Mouse (Mus musculus) CH12.LX (cell line): ENCODE results near the gene Grin1. TPM values are rescaled to one million over a fixed set of nuclear protein-coding genes. Genes with fewer than 3 reads are reported as not detected.

Experiments used
- DNase-seq: peaks from one replicate; pipeline ENCODE4 v3.0.0-alpha.2; 2013; ENCODE audit errors: extremely low read depth
- H3K27ac ChIP-seq: 2 replicates; pipeline ENCODE4 v1.5.1; 2012; ENCODE audit warnings: low read depth, mild to moderate bottlenecking, control low read depth, moderate library complexity; ENCODE audit not compliant: insufficient read depth
- H3K27me3 ChIP-seq: replicated peaks from 2 replicates; pipeline ENCODE3; 2012; ENCODE audit warnings: inconsistent platforms
- H3K36me3 ChIP-seq, 2 experiments: replicated peaks in 1 of 2; 2 replicates each; pipeline versions ENCODE3 to v1.6.1; 2012; ENCODE audit warnings: inconsistent platforms in 1 of 2, low read length in 1 of 2, mild to moderate bottlenecking in 1 of 2, mixed read lengths in 1 of 2, moderate library complexity in 1 of 2; ENCODE audit not compliant: control insufficient read depth in 1 of 2, insufficient read depth in 1 of 2
- H3K4me1 ChIP-seq, 2 experiments: 2 replicates each; pipeline ENCODE4 v1.6.1; 2012; ENCODE audit warnings: inconsistent platforms in 1 of 2, moderate library complexity in 1 of 2; ENCODE audit not compliant: insufficient read depth in 2 of 2, control insufficient read depth in 1 of 2
- H3K4me2 ChIP-seq: 2 replicates; pipeline ENCODE4 v1.6.1; 2012; ENCODE audit warnings: low read depth, mild to moderate bottlenecking, control low read depth; ENCODE audit not compliant: poor library complexity, insufficient read depth, severe bottlenecking
- H3K4me3 ChIP-seq, 3 experiments: fragments of 150-350 bp in 1 of 3; sonication (generic) in 1 of 3; replicated peaks in 1 of 3; 2 replicates each; pipeline versions ENCODE3 to v1.5.1; 2011 to 2012; ENCODE audit warnings: low read depth in 2 of 3, low read length in 2 of 3, mild to moderate bottlenecking in 2 of 3, moderate library complexity in 2 of 3, control low read depth in 1 of 3, improper control_type of control experiment in 1 of 3, inconsistent platforms in 1 of 3, mixed read lengths in 1 of 3; ENCODE audit not compliant: poor library complexity in 1 of 3
- H3K79me2 ChIP-seq: replicated peaks from 2 replicates; pipeline ENCODE4 v1.6.1; 2012; ENCODE audit warnings: mild to moderate bottlenecking, moderate library complexity; ENCODE audit not compliant: control insufficient read depth, poor library complexity, insufficient read depth, severe bottlenecking; ENCODE audit errors: extremely low read depth
- H3K9ac ChIP-seq: 2 replicates; pipeline ENCODE4 v1.6.1; 2012; ENCODE audit warnings: low read depth, mild to moderate bottlenecking, control low read depth, moderate library complexity; ENCODE audit not compliant: insufficient read depth
- H3K9me3 ChIP-seq: replicated peaks from 2 replicates; pipeline ENCODE3; 2012; ENCODE audit warnings: low read length, inconsistent platforms, mixed read lengths
- BHLHE40 ChIP-seq: IDR thresholded peaks from 2 replicates; pipeline ENCODE4 v1.6.1; 2011; ENCODE audit warnings: mild to moderate bottlenecking, low read depth, low read length, improper control_type of control experiment
- CTCF ChIP-seq, 2 experiments: IDR thresholded peaks in 1 of 2; conservative IDR thresholded peaks in 1 of 2; 2 replicates each; pipeline ENCODE4 v1.5.1; 2011 to 2012; ENCODE audit warnings: low read depth in 2 of 2, low read length in 2 of 2, improper control_type of control experiment in 1 of 2, inconsistent platforms in 1 of 2, mild to moderate bottlenecking in 1 of 2, moderate library complexity in 1 of 2
- E2F4 ChIP-seq: IDR thresholded peaks from 2 replicates; pipeline ENCODE4 v1.6.1; 2011; ENCODE audit warnings: low read depth, low read length, improper control_type of control experiment; ENCODE audit not compliant: insufficient replicate concordance
- ELF1 ChIP-seq: IDR thresholded peaks from 2 replicates; pipeline ENCODE4 v1.6.1; 2014; ENCODE audit warnings: low read depth, mild to moderate bottlenecking, inconsistent platforms, low read length, improper control_type of control experiment
- EP300 ChIP-seq: IDR thresholded peaks from 2 replicates; pipeline ENCODE4 v1.6.1; 2011; ENCODE audit warnings: low read length, improper control_type of control experiment
- ETS1 ChIP-seq: conservative IDR thresholded peaks from 2 replicates; pipeline ENCODE4 v1.6.1; 2012; ENCODE audit warnings: low read depth, mild to moderate bottlenecking, inconsistent platforms, low read length, improper control_type of control experiment, moderate library complexity
- HCFC1 ChIP-seq: IDR thresholded peaks from 2 replicates; pipeline ENCODE4 v1.6.1; 2012; ENCODE audit warnings: low read depth, mild to moderate bottlenecking, inconsistent platforms, low read length, improper control_type of control experiment
- JUN ChIP-seq: IDR thresholded peaks from 2 replicates; pipeline ENCODE4 v1.6.1; 2011; ENCODE audit warnings: low read depth, mild to moderate bottlenecking, low read length, improper control_type of control experiment, moderate library complexity; ENCODE audit not compliant: insufficient read depth
- KAT2A ChIP-seq: IDR thresholded peaks from 2 replicates; pipeline ENCODE4 v1.6.1; 2012; ENCODE audit warnings: low read length, improper control_type of control experiment, inconsistent platforms; ENCODE audit not compliant: insufficient replicate concordance
- MAX ChIP-seq: IDR thresholded peaks from 2 replicates; pipeline ENCODE4 v1.6.1; 2011; ENCODE audit warnings: low read length, improper control_type of control experiment
- MAZ ChIP-seq: IDR thresholded peaks from 2 replicates; pipeline ENCODE4 v1.6.1; 2012; ENCODE audit warnings: low read depth, mild to moderate bottlenecking, inconsistent platforms, low read length, improper control_type of control experiment, moderate library complexity
- MYC ChIP-seq: IDR thresholded peaks from 2 replicates; pipeline ENCODE4 v1.6.1; 2011; ENCODE audit warnings: low read depth, mild to moderate bottlenecking, improper control_type of control experiment, low read length
- NELFE ChIP-seq: IDR thresholded peaks from 2 replicates; pipeline ENCODE4 v1.6.1; 2011; ENCODE audit warnings: low read depth, low read length, improper control_type of control experiment
- NRF1 ChIP-seq: IDR thresholded peaks from 2 replicates; pipeline ENCODE4 v1.6.1; 2014; ENCODE audit warnings: low read depth, mild to moderate bottlenecking, inconsistent platforms, low read length, improper control_type of control experiment, moderate library complexity
- PAX5 ChIP-seq: IDR thresholded peaks from 2 replicates; pipeline ENCODE4 v1.6.1; 2012; ENCODE audit warnings: low read length, inconsistent platforms, mixed read lengths
- POLR2AphosphoS2 ChIP-seq: IDR thresholded peaks from 2 replicates; pipeline ENCODE4 v1.6.1; 2011; ENCODE audit warnings: low read depth, low read length, improper control_type of control experiment
- RAD21 ChIP-seq: IDR thresholded peaks from 2 replicates; pipeline ENCODE4 v1.6.1; 2011; ENCODE audit warnings: low read depth, mild to moderate bottlenecking, low read length, improper control_type of control experiment, moderate library complexity
- RCOR1 ChIP-seq: conservative IDR thresholded peaks from 2 replicates; pipeline ENCODE4 v1.6.1; 2012; ENCODE audit warnings: low read depth, mild to moderate bottlenecking, inconsistent platforms, low read length, improper control_type of control experiment
- SIN3A ChIP-seq: IDR thresholded peaks from 2 replicates; pipeline ENCODE4 v1.6.1; 2012; ENCODE audit warnings: low read length, improper control_type of control experiment, inconsistent platforms
- TBP ChIP-seq: conservative IDR thresholded peaks from 2 replicates; pipeline ENCODE4 v1.6.1; 2011; ENCODE audit warnings: low read depth, low read length, improper control_type of control experiment
- TCF12 ChIP-seq: IDR thresholded peaks from 2 replicates; pipeline ENCODE4 v1.6.1; 2014; ENCODE audit warnings: low read depth, mild to moderate bottlenecking, inconsistent platforms, low read length, improper control_type of control experiment
- USF1 ChIP-seq: IDR thresholded peaks from 2 replicates; pipeline ENCODE4 v1.6.1; 2014; ENCODE audit warnings: low read depth, mild to moderate bottlenecking, inconsistent platforms, low read length, improper control_type of control experiment
- USF2 ChIP-seq: conservative IDR thresholded peaks from 2 replicates; pipeline ENCODE4 v1.6.1; 2011; ENCODE audit warnings: low read depth, low read length, improper control_type of control experiment
- ZC3H11A ChIP-seq: IDR thresholded peaks from 2 replicates; pipeline ENCODE4 v1.6.1; 2012; ENCODE audit warnings: low read depth, mild to moderate bottlenecking, inconsistent platforms, low read length, improper control_type of control experiment
- ZKSCAN1 ChIP-seq: IDR thresholded peaks from 2 replicates; pipeline ENCODE4 v1.6.1; 2012; ENCODE audit warnings: low read depth, inconsistent platforms, low read length, improper control_type of control experiment, borderline replicate concordance
- ZMIZ1 ChIP-seq: IDR thresholded peaks from 2 replicates; pipeline ENCODE4 v1.6.1; 2012; ENCODE audit warnings: low read depth, mild to moderate bottlenecking, inconsistent platforms, low read length, improper control_type of control experiment
- dilution Hi-C: fragments of 300-500 bp; cut with MboI; formaldehyde crosslinking; loops from 2 replicates; pipeline ENCODE4 v1.14.3; 2020; ENCODE audit warnings: low sequenced_read_pairs; ENCODE audit not compliant: extremely low pct_unique_long_range_greater_than_20kb, extremely low pct_ligation_motif_present
- in situ Hi-C: fragments of 300-500 bp; cut with MboI; formaldehyde crosslinking; loops from 3 replicates; pipeline ENCODE4 v1.14.3; 2019; ENCODE audit warnings: low sequenced_read_pairs, low pct_ligation_motif_present, low pct_unique_long_range_greater_than_20kb, mixed read lengths
- polyA plus RNA-seq: library from polyadenylated mRNA; unstranded; fragments of >175 nt; gene quantifications from 2 replicates; pipeline ENCODE4 v1.2.1, GENCODE M21; 2012; ENCODE audit warnings: low read depth; ENCODE audit not compliant: insufficient read length
- total RNA-seq, 2 experiments: library from RNA; depleted of rRNA; stranded (reverse); fragments of 300-350 nt in 1 of 2; fragments of >200 nt in 1 of 2; gene quantifications; 2 replicates each; pipeline ENCODE4 v1.2.3; 2012 to 2014

Gene Grin1
- total and polyA plus RNA-seq, 3 experiments = 0.06 to 0.36 (median 0.17) TPM

DNA sequence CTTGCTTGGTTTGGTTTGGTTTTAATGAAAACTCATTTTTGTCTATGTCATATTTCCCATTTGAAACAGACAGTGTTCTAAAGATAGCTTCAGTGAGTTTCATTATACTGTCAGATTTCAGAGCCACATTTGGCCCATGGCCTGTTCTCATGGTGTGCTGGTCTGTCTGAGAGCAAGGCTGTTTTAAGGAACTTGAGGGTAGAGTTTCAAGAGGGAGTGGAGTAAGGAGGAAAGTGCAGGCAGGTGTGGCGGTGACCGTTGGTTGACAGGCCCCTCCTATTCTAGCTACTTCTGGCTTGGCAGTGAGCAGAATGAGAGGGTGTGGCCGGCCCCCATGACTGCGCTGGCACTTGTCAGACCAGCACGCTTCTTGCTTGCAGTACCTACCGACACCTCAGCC, 19.3 kb upstream of the Grin1 start (continued):
- peak; percentile 72 for TF ChIP-seq MAX
- no peak for TF ChIP-seq ZKSCAN1
- TF ChIP-seq NRF1 = no peak
- no peak for TF ChIP-seq E2F4
- TF ChIP-seq BHLHE40 = peak; percentile 63

DNA sequence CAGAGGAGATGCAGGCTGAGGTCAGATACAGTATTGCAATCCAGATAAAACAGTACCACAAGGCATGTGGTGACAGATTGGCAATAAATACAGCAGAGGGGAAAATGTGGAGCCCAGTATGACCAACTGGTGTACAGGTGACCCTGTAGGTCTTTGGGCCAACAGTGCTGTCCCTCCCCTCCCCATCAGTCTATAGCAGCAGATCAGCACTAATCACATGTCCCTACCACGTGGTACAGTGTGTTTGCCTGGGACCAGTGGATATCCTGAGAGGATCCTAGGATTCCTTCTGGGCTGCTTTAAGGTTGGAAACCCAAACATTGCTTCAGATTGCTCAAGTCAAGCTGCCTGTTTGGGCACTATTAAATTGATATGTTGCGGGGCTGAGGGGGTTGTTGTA, 14.6 kb upstream of the Grin1 start:
- peaks cover 20% of the 10 kb centered on the region for H3K79me2 ChIP-seq
- in situ Hi-C loops (loop anchor here (10.0 kb wide), 1 partner anchor 59 kb away; the partner anchor contains the start of genes Anapc2 and Ssna1), dilution Hi-C loops (no loop called here)
- no peaks in the 10 kb centered on the region for H3K9me3 ChIP-seq
- no peak overlapping the region for H3K27ac ChIP-seq
- H3K27me3 ChIP-seq = no peaks in the 10 kb centered on the region
- peak overlapping the region; percentile 68; the same call in 1 of the 2 replicates for H3K9ac ChIP-seq
- TF ChIP-seq ELF1 (no peak), ZMIZ1 (no peak), RCOR1 (no peak), ETS1 (no peak), POLR2AphosphoS2 (no peak), USF2 (no peak; the same call in 1 of the 2 replicates), JUN (no peak), EP300 (no peak), NELFE (no peak), HCFC1 (no peak), ZC3H11A (no peak)
- peaks cover 17 to 60% of the 10 kb centered on the region in 2 experiments for H3K4me1 ChIP-seq
- peaks cover 27 to 48% of the 10 kb centered on the region in 2 experiments for H3K36me3 ChIP-seq
- peak overlapping the region; percentile 77 for H3K4me2 ChIP-seq
- H3K4me3 ChIP-seq = peak overlapping the region; percentile 71 to 99 (median 75)
- DNase-seq = no peak

DNA sequence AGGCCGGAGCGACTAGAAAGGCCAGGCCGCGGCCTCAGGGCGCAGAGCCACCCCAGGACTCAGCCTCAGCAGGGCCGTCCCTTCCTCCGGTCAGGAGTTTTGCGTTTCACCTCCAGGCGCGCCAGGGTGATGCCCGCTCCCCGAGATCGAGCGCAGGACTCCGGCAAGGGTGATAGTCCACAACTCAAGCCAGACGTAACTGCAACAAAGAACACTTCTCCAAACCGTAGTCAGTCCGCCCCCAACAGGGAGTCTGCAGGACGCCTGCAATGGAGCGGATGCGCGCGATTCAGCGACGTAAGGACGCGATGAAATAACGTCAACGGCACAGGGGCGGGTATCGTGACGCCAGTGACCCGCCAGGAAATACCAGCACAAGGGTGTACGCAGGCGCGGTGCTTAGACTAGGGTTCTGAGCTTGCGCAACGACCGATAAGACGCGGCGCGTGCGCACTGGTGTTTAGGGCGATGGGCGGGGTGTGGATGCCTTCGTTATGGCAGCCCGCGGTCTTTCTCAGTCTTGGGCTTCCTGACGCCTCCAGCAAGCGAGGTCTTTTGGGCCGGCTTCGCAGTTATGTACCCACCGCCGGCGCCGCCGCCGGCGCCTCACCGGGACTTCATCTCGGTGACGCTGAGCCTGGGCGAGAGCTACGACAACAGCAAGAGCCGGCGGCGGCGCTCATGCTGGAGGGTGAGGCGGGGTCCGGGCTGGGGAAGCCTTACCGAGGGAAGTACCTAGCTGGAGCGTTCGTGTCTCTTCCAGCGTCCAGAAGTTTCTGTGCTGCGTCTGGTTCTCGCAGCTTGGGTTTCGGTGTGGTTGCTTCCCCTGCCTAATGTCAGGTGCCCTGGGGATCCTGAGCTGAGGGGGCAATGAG, 13.5 kb upstream of the Grin1 start, which contains the start of gene Man1b1:
Gene Man1b1 (plus strand): TSS at position 53 of the 875 bp plus-strand sequence.
- H3K9ac ChIP-seq = peak within 1 kb of the TSS; percentile 86
- H3K27ac ChIP-seq = peak within 1 kb of the TSS; percentile 49
- peak within 1 kb of the TSS; percentile 71 to 99 (median 75) for H3K4me3 ChIP-seq
- peaks cover 20% of the 10 kb centered on the region for H3K79me2 ChIP-seq
- peaks cover 14 to 49% of the 10 kb centered on the region in 2 experiments for H3K4me1 ChIP-seq
- in situ Hi-C loops = loop anchor here (10.0 kb wide), 1 partner anchor 58 kb away; the partner anchor contains the start of genes Anapc2 and Ssna1
- dilution Hi-C loops = no loop called here
- H3K27me3 ChIP-seq = no peaks in the 10 kb centered on the region
- peak within 1 kb of the TSS; percentile 92 for H3K4me2 ChIP-seq
- H3K36me3 ChIP-seq = peaks cover 24 to 41% of the 10 kb centered on the region in 2 experiments
- H3K9me3 ChIP-seq = no peaks in the 10 kb centered on the region
- DNase-seq = peak; percentile 100
- peak; percentile 82; the same call in 1 of the 2 replicates for TF ChIP-seq MAX
- peak; percentile 32; the same call in 1 of the 2 replicates for TF ChIP-seq USF1
- TF ChIP-seq CTCF (conservative IDR thresholded peaks at IDR 0.05 in 1 of 2, IDR thresholded peaks at IDR 0.05 in 1 of 2; ENCODE audit: low read depth in 2 of 2, low read length in 2 of 2) = peak in 1 of 2 experiments; percentile 37; a peak in 1 of 4 replicates
- peak; percentile 92 for TF ChIP-seq TCF12
- no peak for TF ChIP-seq EP300
- peak; percentile 60 for TF ChIP-seq BHLHE40
- TF ChIP-seq ETS1 = peak; percentile 78
- peak; percentile 87; the same call in 1 of the 2 replicates for TF ChIP-seq KAT2A
- peak; percentile 61 for TF ChIP-seq TBP
- TF ChIP-seq ZMIZ1 = peak; percentile 82; the same call in 1 of the 2 replicates
- TF ChIP-seq NELFE = peak; percentile 93
- TF ChIP-seq E2F4 = peak; percentile 92; the same call in 1 of the 2 replicates
- no peak; the same call in 1 of the 2 replicates for TF ChIP-seq USF2
- TF ChIP-seq PAX5 = no peak
- TF ChIP-seq MAZ = peak; percentile 92
- peak; percentile 97 for TF ChIP-seq SIN3A
- TF ChIP-seq RAD21 = no peak; the same call in 1 of the 2 replicates
- TF ChIP-seq MYC = peak; percentile 66; the same call in 1 of the 2 replicates
